Mouse (Mus musculus): ENCODE measurements around the gene Krtap16-3. TPM values are rescaled to one million over a fixed set of nuclear protein-coding genes. Genes with fewer than 3 reads are reported as not detected.

Gene Krtap16-3
- not detected for total RNA-seq (2021)
- long read RNA-seq, experiment 1: 0 reads
- long read RNA-seq, experiment 2: 0 reads

- DNase-seq: no peak
- intact Hi-C loops (cut with DNase I): no loop called here
Measured at GRCm38 (mm10) chr16:88962773-88963172, at the start of gene Krtap16-3. Gene Krtap16-3, minus strand, starts transcription at chr16:88962873.

- intact Hi-C loops (cut with DNase I): no loop called here
- no peak for DNase-seq
Measured at GRCm38 (mm10) chr16:89010659-89011058, 48.0 kb upstream of the Krtap16-3 start, which contains the start of gene Krtap22-2. Gene Krtap22-2, minus strand, starts transcription at chr16:89010759.

- intact Hi-C loops (cut with DNase I): no loop called here
Measured at GRCm38 (mm10) chr16:88941106-88941505, 21.6 kb downstream of the Krtap16-3 start.

GRCm38 (mm10) chr16:88938252-88938651 is 24.4 kb downstream of the Krtap16-3 start:
- no peak for DNase-seq
- intact Hi-C loops (cut with DNase I): no loop called here

More at GRCm38 (mm10) chr16:88941106-88941505, 21.6 kb downstream of the Krtap16-3 start:
- no peak for DNase-seq

- intact Hi-C loops (cut with DNase I): no loop called here
- DNase-seq: no peak
Measured at GRCm38 (mm10) chr16:88932165-88932564, 30.5 kb downstream of the Krtap16-3 start, which contains the start of gene Krtap19-9b. Gene Krtap19-9b, minus strand, starts transcription at chr16:88932265.

Other genes with a start within 250 kb of the Krtap16-3 start
- not detected for gene Krtap13-1, start 234.0 kb downstream of the Krtap16-3 start, total RNA-seq (2021)
- gene Krtap13, start 211.2 kb downstream of the Krtap16-3 start, total RNA-seq (2021): not detected
- not detected for gene 2310034C09Rik, start 204.0 kb downstream of the Krtap16-3 start, total RNA-seq (2021)
- not detected for gene 2310057N15Rik, start 188.7 kb downstream of the Krtap16-3 start, total RNA-seq (2021)
- not detected for gene Gm5965, start 185.0 kb downstream of the Krtap16-3 start, total RNA-seq (2021)
- gene Gm20741, start 150.7 kb downstream of the Krtap16-3 start, total RNA-seq (2021): not detected
- gene Krtap15, start 142.7 kb downstream of the Krtap16-3 start, total RNA-seq (2021): not detected
- gene Krtap14, start 136.7 kb downstream of the Krtap16-3 start, total RNA-seq (2021): not detected
- not detected for gene Krtap19-1, start 93.5 kb downstream of the Krtap16-3 start, total RNA-seq (2021)
- not detected for gene Krtap19-2, start 88.6 kb downstream of the Krtap16-3 start, total RNA-seq (2021)
- gene Krtap19-3, start 84.8 kb downstream of the Krtap16-3 start, total RNA-seq (2021): not detected
- not detected for gene Krtap19-4, start 77.8 kb downstream of the Krtap16-3 start, total RNA-seq (2021)
- gene Krtap19-5, start 66.4 kb downstream of the Krtap16-3 start, total RNA-seq (2021): not detected
- gene Krtap19-9b, start 30.6 kb downstream of the Krtap16-3 start, total RNA-seq (2021): not detected
- gene Krtap22-2, start 47.9 kb upstream of the Krtap16-3 start, total RNA-seq (2021): not detected
- not detected for gene Gm10229, start 52.4 kb upstream of the Krtap16-3 start, total RNA-seq (2021)
- not detected for gene Krtap6-1, start 68.8 kb upstream of the Krtap16-3 start, total RNA-seq (2021)
- not detected for gene Gm10228, start 78.6 kb upstream of the Krtap16-3 start, total RNA-seq (2021)
- gene Krtap6-5, start 85.0 kb upstream of the Krtap16-3 start, total RNA-seq (2021): not detected
- not detected for gene 1110025L11Rik, start 101.1 kb upstream of the Krtap16-3 start, total RNA-seq (2021)
- gene Krtap6-3, start 121.1 kb upstream of the Krtap16-3 start, total RNA-seq (2021): not detected
- not detected for gene Gm6358, start 178.0 kb upstream of the Krtap16-3 start, total RNA-seq (2021)
- not detected for gene Gm10061, start 188.2 kb upstream of the Krtap16-3 start, total RNA-seq (2021)
- gene Gm9789, start 195.1 kb upstream of the Krtap16-3 start, total RNA-seq (2021): not detected
- not detected for gene Gm7735, start 206.6 kb upstream of the Krtap16-3 start, total RNA-seq (2021)
- gene 1110057P08Rik, start 211.9 kb upstream of the Krtap16-3 start, total RNA-seq (2021): not detected
- gene Krtap20-2, start 243.0 kb upstream of the Krtap16-3 start, total RNA-seq (2021): not detected